Mouse (Mus musculus) gastrocnemius, adult 2 months (tissue): ENCODE results near the gene Ncoa1. TPM values are rescaled to one million over a fixed set of nuclear protein-coding genes. Genes with fewer than 3 reads are reported as not detected.

Experiments
- DNase-seq: peaks from one replicate; pipeline ENCODE4 v3.0.0; 2022
- H3K27ac ChIP-seq: fragments of 200-600 bp; 2 replicates; pipeline ENCODE4 v1.8.1; 2022; ENCODE audit warnings: mild to moderate bottlenecking
- H3K4me3 ChIP-seq: fragments of 200-600 bp; 2 replicates; pipeline ENCODE4 v1.8.1; 2022; ENCODE audit warnings: mild to moderate bottlenecking, moderate library complexity
- CTCF ChIP-seq: fragments of 200-600 bp; IDR thresholded peaks from 2 replicates; pipeline ENCODE4 v1.8.1; 2022; ENCODE audit warnings: antibody characterized with exemption, mild to moderate bottlenecking, moderate library complexity
- intact Hi-C: fragments of 180-260 bp; cut with DNase I; formaldehyde crosslinking; loops from one replicate; pipeline ENCODE4 v1.15.1; 2025
- long read RNA-seq, 2 experiments: library from polyadenylated mRNA; stranded (forward); transcript quantifications; one replicate each; pipeline ENCODE4 v2.0.0; 2021
- total RNA-seq, 2 experiments: library from RNA; stranded (reverse); gene quantifications; 2 replicates each; pipeline ENCODE4 v1.2.3; 2021

Gene Ncoa1
- total RNA-seq, result 10 to 100 TPM; 26.1 to 26.6 TPM
- long read RNA-seq, experiment 1, full-length matches to known transcripts, result 34 of 86 reads
- long read RNA-seq, experiment 1, partial matches to known transcripts, result 14 of 86 reads
- long read RNA-seq, experiment 1, other reads (novel, unspliced or antisense), result 38 of 86 reads
- long read RNA-seq, experiment 2, full-length matches to known transcripts, result 29 of 74 reads
- long read RNA-seq, experiment 2, partial matches to known transcripts, result 12 of 74 reads
- long read RNA-seq, experiment 2, other reads (novel, unspliced or antisense), result 33 of 74 reads

DNA sequence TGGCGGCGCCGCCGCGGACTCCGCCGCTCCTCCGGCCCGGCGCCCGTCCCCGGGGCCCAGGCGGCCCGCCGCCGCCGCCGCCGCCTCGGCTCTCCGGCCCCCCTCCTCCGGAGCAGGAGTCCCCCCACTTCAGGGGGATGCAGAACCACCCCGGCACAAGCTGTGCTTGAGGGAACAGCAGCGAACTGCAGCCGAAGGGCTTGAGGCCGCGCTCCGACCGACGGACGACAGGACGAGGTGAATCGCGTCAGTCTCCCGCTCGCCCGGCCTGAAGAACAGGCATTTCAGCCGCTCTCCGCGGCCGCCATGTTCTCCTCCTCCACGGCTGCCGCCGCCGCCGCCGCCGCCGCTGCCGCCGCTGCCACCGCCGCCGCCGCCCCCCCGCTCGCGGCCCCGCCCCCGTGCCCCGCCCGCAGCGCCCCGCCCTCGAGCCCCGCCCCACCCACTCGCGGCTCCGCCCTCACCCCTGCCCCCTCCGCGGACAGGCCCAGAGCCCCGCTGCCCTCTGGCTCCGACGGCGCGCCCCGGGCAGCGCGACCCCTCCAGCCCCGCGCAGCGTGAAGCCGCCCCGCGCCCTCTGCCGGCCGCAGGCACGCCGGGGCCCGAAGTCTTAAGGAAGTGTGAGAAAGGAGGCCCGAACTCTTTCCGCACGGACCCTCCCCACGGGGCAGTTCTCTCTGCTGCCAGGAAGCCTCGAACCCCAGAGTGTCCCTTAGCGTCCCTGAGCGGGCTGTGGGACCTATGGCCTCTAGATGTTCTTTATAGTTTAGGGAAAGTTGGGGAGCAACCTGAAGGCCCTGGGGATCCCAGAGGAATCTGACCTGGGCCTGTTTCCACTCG lies at the start of gene Ncoa1:
TSS of gene Ncoa1 (minus strand) at position 351 of the 840 bp plus-strand sequence.
- peak; percentile 86 for DNase-seq
- Histone ChIP-seq H3K27ac (peak within 1 kb of the TSS; percentile 96), H3K4me3 (peak within 1 kb of the TSS; percentile 99)
- intact Hi-C loops, result loop anchor here (2.0 to 10.0 kb wide), 2 partner anchors 46 to 142 kb away; no protein-coding TSS in a partner anchor
- TF ChIP-seq CTCF, result peak; percentile 59

- intact Hi-C loops, result no loop called here
- DNase-seq, result peak; percentile 81
- peak overlapping the region; percentile 34 for H3K4me3 ChIP-seq
- TF ChIP-seq CTCF, result no peak
- H3K27ac ChIP-seq, result peak overlapping the region; percentile 80
These were observed 47.6 kb upstream of the Ncoa1 start for GRCm38 (mm10) chr12:4524546-4524945.

- no peak for DNase-seq
- peak overlapping the region; percentile 80 for H3K27ac ChIP-seq
- peak overlapping the region; percentile 56 for H3K4me3 ChIP-seq
- no peak for TF ChIP-seq CTCF
- intact Hi-C loops, result loop anchor here (2.0 kb wide), 1 partner anchor 47 kb away; the partner anchor contains the start of gene Ncoa1
These were observed 46.8 kb upstream of the Ncoa1 start for GRCm38 (mm10) chr12:4523688-4524298.

DNA sequence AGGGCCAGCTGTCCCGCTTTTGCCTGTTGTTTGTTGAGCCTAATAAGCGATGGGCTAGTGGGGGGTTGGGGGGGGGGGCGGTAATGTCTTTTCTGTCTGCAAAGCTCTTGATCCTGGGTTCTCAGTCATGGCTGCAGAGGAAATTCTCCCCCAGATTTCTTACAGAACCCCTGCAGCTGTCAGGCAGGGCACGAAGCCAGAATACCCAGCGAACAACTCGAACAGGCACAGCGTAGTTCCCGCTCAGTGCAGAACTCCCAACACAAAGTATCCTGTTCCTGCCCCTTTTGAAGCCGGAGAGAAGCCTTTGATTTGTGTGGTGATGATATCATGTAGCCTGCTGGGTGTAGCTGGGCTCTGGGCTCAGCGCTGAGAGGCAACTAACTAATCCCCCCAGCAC lies 46.2 kb upstream of the Ncoa1 start:
- no peak for TF ChIP-seq CTCF
- peak overlapping the region; percentile 80 for H3K27ac ChIP-seq
- peak overlapping the region; percentile 56 for H3K4me3 ChIP-seq

GRCm38 (mm10) chr12:4518957-4519356 lies 42.0 kb upstream of the Ncoa1 start:
- Histone ChIP-seq H3K27ac (peak overlapping the region; percentile 78), H3K4me3 (peak overlapping the region; percentile 64)
- intact Hi-C loops, result no loop called here
- TF ChIP-seq CTCF, result no peak
- no peak for DNase-seq

More for the DNA sequence above, 46.2 kb upstream of the Ncoa1 start:
- DNase-seq, result peak; percentile 84
- intact Hi-C loops, result loop anchor here (2.0 kb wide), 1 partner anchor 46 kb away; the partner anchor contains the start of gene Ncoa1

GRCm38 (mm10) chr12:4509591-4510061 lies 32.6 kb upstream of the Ncoa1 start:
- H3K4me3 ChIP-seq, result peak overlapping the region; percentile 72
- intact Hi-C loops, result no loop called here

DNA sequence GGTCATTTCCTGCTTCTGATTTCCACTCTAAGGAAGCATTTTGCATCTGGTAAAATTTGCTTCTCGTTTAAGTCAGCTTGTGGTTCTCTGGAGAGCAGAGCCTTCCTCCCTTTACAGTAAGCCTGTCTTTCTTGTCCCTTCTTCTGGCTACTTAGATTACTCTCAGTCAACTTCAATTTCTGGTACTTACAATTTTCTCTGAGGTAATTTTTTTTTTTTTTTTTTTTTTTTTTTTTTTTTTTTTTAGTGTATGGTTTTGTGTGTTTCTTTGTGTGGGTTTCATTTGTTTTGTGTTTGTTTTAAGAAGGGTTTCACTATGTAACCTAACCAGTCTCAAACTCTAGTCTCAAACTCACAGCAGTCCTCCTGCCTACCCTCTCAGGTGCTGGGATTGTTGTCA lies 31.2 kb upstream of the Ncoa1 start:
- H3K4me3 ChIP-seq, result no peak overlapping the region
- DNase-seq, result no peak
- intact Hi-C loops, result no loop called here
- H3K27ac ChIP-seq, result no peak overlapping the region
- TF ChIP-seq CTCF, result no peak

More at GRCm38 (mm10) chr12:4509591-4510061, 32.6 kb upstream of the Ncoa1 start:
- H3K27ac ChIP-seq, result peak overlapping the region; percentile 76
- peak; percentile 39 for DNase-seq
- no peak for TF ChIP-seq CTCF

- Histone ChIP-seq H3K27ac (no peak overlapping the region), H3K4me3 (no peak overlapping the region)
- intact Hi-C loops, result no loop called here
- TF ChIP-seq CTCF, result no peak
- no peak for DNase-seq
These were observed 30.5 kb upstream of the Ncoa1 start for GRCm38 (mm10) chr12:4507461-4507860.

DNA sequence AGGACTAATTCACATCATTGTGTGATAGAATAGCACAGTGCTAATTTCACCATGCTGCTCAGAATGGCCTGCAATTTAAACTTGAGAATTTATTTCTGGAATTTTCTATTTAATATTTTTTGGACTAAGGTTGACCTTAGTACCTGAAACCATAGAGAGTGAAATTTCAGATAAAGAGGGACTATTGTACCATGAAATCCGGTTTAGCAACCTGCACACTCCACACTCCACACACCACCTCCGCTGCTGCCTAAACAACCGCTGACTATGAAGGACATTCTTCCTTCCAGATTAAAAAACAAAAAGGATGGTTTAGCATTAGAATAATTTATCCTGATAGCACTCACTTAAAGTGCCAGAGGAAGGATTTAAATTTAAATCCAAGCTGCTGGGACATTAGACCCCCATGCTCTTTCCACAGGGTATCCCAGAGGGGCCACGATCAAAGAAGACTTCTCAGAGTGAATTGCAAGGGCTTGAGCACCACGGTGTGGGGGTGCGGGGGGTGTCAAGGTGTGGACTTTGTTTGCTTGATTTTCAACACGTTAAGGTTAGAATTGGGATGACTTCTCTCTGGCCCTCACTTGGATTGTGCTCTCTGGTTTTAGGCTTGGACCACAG lies 29.9 kb upstream of the Ncoa1 start:
- H3K27ac ChIP-seq, result no peak overlapping the region
- intact Hi-C loops, result no loop called here
- no peak for TF ChIP-seq CTCF
- no peak overlapping the region for H3K4me3 ChIP-seq
- DNase-seq, result no peak

DNA sequence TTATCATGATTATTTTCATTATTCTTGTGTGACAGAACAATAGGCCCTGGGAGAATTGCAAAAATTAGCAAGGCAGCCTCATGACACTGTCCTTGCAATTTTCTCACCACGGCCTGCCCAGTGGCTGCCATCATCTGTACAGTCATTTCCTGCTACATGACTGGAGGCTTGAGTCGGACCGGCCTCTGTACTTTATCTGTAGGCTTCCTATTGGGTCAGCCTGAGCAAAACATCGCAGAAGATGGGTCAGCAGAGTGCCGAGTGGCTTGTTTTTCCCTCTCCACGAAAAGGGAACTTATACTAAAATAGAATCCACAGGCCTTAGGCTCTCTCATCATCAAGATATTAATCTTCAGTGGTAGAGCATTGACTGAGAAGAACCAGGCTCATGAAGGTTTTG lies 28.3 kb upstream of the Ncoa1 start:
- no peak for TF ChIP-seq CTCF
- Histone ChIP-seq H3K4me3 (no peak overlapping the region), H3K27ac (no peak overlapping the region)
- intact Hi-C loops, result no loop called here
- no peak for DNase-seq

DNA sequence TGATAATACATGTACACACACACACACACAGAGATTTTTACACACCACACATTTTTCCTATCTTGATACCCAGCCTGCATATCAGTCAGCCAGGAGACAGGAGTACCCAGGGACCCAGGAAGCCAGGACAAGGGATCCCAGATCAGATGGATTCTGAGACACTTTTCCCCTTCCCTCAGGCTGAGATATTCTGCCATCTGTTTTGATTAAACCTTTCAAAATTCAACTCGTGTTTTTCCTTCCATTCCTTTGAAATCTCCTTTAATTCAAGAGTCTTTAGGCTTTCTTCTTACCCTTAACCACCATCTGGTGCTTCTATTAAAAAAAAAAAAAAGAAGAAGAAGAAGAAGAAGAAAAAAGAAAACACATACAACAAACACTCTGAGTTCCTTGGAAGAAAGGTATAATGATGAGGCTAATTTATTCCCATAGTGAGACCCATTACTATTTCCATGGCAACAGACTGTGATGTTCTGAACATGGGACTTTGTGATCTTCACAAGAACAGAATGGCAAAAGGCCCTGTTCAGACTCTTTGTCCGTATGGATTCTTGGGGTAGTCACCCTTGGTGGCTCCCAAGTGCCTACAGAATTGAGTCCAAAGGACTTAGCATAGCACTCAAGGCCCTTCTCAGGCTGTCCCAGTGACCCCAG lies 26.8 kb upstream of the Ncoa1 start:
- no peak for DNase-seq
- H3K27ac ChIP-seq, result no peak overlapping the region
- no peak overlapping the region for H3K4me3 ChIP-seq
- intact Hi-C loops, result no loop called here
- TF ChIP-seq CTCF, result no peak

DNA sequence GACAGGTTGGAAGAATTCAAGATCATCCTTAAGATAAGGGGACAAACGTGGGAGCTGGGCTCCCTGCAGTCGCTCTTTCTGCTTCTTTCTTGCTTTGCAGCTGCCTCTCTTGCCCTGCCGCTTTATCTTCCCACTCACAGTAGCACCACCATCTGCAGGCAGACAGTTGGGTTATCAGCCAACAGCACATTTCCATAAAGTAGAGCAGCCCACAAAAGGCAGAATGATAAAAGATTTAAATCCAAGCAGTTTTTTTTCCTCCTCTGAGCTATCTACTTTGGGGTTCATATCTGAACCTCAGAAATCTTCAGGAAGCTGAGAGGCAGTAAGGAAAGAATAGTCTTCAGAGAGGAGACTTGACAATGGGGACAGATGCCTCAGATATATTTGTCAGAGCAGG lies 24.9 kb upstream of the Ncoa1 start:
- no peak for TF ChIP-seq CTCF
- Histone ChIP-seq H3K27ac (no peak overlapping the region), H3K4me3 (no peak overlapping the region)
- intact Hi-C loops, result no loop called here
- DNase-seq, result no peak
